15 mouse cellular contexts compared by ENCODE assay signal in genomic region chr16:87245441-87245840, GRCm38 (mm10).
"Had no signal": no experiment of that assay in that cellular context is flagged by ENCODE, and none has a peak within 500 bp of the region (broad histone marks: within the 10 kb centered on the region; RNA-seq: fewer than 3 reads in every experiment).

No protein-coding gene starts in this region.

- H3K9me3 ChIP-seq: limb, embryonic 10.5 days; limb, embryonic 13.5 days; liver, embryonic 12.5 days; liver, embryonic 15.5 days had no signal

- H3K27me3 ChIP-seq: limb, embryonic 13.5 days; liver, embryonic 12.5 days; liver, embryonic 15.5 days had no signal

- H3K4me1 ChIP-seq: liver, embryonic 12.5 days; liver, embryonic 15.5 days had no signal

- H3K27ac ChIP-seq: liver, embryonic 12.5 days; liver, embryonic 15.5 days had no signal

- ATAC-seq: liver, embryonic 12.5 days had no signal

- DNase-seq: kidney, postnatal 14 days; layer of hippocampus, adult 9-11 months; liver; lung, adult 18-20 months; lung, postnatal 14 days; lung, postnatal 4 days; midbrain, embryonic 14.5 days; thymus, adult 2 months; thymus, postnatal 14 days; thymus, postnatal 4 days had no signal

- H3K4me2 ChIP-seq: liver, embryonic 12.5 days; liver, embryonic 15.5 days; midbrain, embryonic 11.5 days had no signal

- H3K9ac ChIP-seq: liver, embryonic 12.5 days; liver, embryonic 15.5 days had no signal

- H3K4me3 ChIP-seq: limb, embryonic 10.5 days; liver, embryonic 12.5 days; liver, embryonic 15.5 days had no signal

- H3K36me3 ChIP-seq: limb, embryonic 10.5 days; limb, embryonic 13.5 days; liver, embryonic 12.5 days; liver, embryonic 15.5 days had no signal
